Mouse (Mus musculus): Measurements from ENCODE around the gene Sema5b.

Gene Sema5b

GRCm38 (mm10) chr16:35704796-35705195 is 163.9 kb downstream of the Sema5b start:
- DNase-seq (ENCODE audit: low read depth, low spot score) = no peak

- no peak for DNase-seq (ENCODE audit: low read depth, low spot score)
These were observed 166.1 kb downstream of the Sema5b start for GRCm38 (mm10) chr16:35707004-35707403.

- no peak for DNase-seq (ENCODE audit: low read depth, low spot score)
These were observed 170.1 kb downstream of the Sema5b start for GRCm38 (mm10) chr16:35711004-35711403.

DNA sequence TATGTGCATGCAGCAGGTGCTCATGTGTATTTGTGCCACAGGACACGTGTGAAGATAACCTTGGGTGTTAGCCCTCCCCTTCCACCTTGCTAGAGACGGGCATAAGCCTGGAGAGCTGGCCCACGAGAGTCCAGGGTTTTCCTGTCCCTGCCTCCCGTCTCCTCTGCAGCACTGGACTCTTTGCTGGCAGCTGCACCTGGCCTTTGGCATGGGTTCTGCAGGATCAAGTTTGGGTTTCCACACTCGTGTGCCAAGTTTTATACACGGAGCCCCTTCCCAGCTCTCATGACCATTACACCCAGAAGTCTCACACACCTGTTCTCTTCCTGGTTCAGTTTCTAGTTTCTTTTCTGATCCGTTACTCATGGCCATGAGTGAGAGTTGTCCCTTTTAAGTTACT is 172.7 kb downstream of the Sema5b start:
- DNase-seq (ENCODE audit: low read depth, low spot score) = no peak

Measured in CD4-positive helper T cell, adult 2 months (primary cell).